Mouse (Mus musculus): ENCODE data around the gene Rassf2. TPM values are rescaled to one million over a fixed set of nuclear protein-coding genes. Genes with fewer than 3 reads are reported as not detected.

Rassf2 gene
- polyA plus RNA-seq (2012; fragmentation: generic; extraction: Trizol): 0.94 TPM
- long read RNA-seq, experiment 1: 0 reads
- long read RNA-seq, experiment 2, full-length matches to known transcripts: 3 of 9 reads
- long read RNA-seq, experiment 2, partial matches to known transcripts: 0 of 9 reads
- long read RNA-seq, experiment 2, other reads (novel, unspliced or antisense): 6 of 9 reads

- Histone ChIP-seq H3K4me3 (ENCODE audit: insufficient read depth, poor library complexity, severe bottlenecking) (peak within 1 kb of the TSS; percentile 19), H3K36me3 (ENCODE audit: control insufficient read depth, insufficient read depth) (no peaks in the 10 kb centered on the region), H3K79me3 (ENCODE audit: low read depth) (no peaks in the 10 kb centered on the region), H3K27me3 (ENCODE audit: control insufficient read depth, insufficient read depth, insufficient read length) (no peaks in the 10 kb centered on the region), H3ac (ENCODE audit: control insufficient read depth, insufficient read length, low read depth) (peak within 1 kb of the TSS; percentile 51), H3K79me2 (ENCODE audit: control insufficient read depth, insufficient read depth) (no peaks in the 10 kb centered on the region)
- TF ChIP-seq FOSL1 (IDR thresholded peaks at IDR 0.05; ENCODE audit: insufficient read depth, low read length, poor library complexity, severe bottlenecking) (no peak), CEBPB (IDR thresholded peaks at IDR 0.05; ENCODE audit: low read depth) (no peak), USF1 (IDR thresholded peaks at IDR 0.05; ENCODE audit: low read depth) (no peak), MYOG (IDR thresholded peaks at IDR 0.05; ENCODE audit: control insufficient read depth, extremely low read depth, insufficient read length) (no peak), CTCF (IDR thresholded peaks at IDR 0.05; ENCODE audit: control insufficient read depth, insufficient read depth, insufficient read length) (no peak), MYOD1 (IDR thresholded peaks at IDR 0.05; ENCODE audit: control insufficient read depth, insufficient read length, low read depth) (no peak), MAX (IDR thresholded peaks at IDR 0.05) (no peak)
These were observed at the start of gene Rassf2 for GRCm38 (mm10) chr2:132029646-132030417. TSS of gene Rassf2 (minus strand) at chr2:132030258.

- Histone ChIP-seq H3ac (ENCODE audit: control insufficient read depth, insufficient read length, low read depth) (no peak overlapping the region), H3K36me3 (ENCODE audit: control insufficient read depth, insufficient read depth) (peaks cover 56% of the 10 kb centered on the region), H3K4me3 (ENCODE audit: insufficient read depth, poor library complexity, severe bottlenecking) (no peak overlapping the region), H3K79me3 (ENCODE audit: low read depth) (no peaks in the 10 kb centered on the region), H3K79me2 (ENCODE audit: control insufficient read depth, insufficient read depth) (peaks cover 9% of the 10 kb centered on the region), H3K27me3 (ENCODE audit: control insufficient read depth, insufficient read depth, insufficient read length) (no peaks in the 10 kb centered on the region)
- TF ChIP-seq CEBPB (IDR thresholded peaks at IDR 0.05; ENCODE audit: low read depth): no peak
- no peak for TF ChIP-seq FOSL1 (IDR thresholded peaks at IDR 0.05; ENCODE audit: insufficient read depth, low read length, poor library complexity, severe bottlenecking)
- no peak for TF ChIP-seq CTCF (IDR thresholded peaks at IDR 0.05; ENCODE audit: control insufficient read depth, insufficient read depth, insufficient read length)
- TF ChIP-seq MAX (IDR thresholded peaks at IDR 0.05): no peak
- no peak for TF ChIP-seq MYOG (IDR thresholded peaks at IDR 0.05; ENCODE audit: control insufficient read depth, extremely low read depth, insufficient read length)
- no peak for TF ChIP-seq MYOD1 (IDR thresholded peaks at IDR 0.05; ENCODE audit: control insufficient read depth, insufficient read length, low read depth)
- no peak for TF ChIP-seq USF1 (IDR thresholded peaks at IDR 0.05; ENCODE audit: low read depth)
These were observed 49.1 kb upstream of the Rassf2 start for GRCm38 (mm10) chr2:132079139-132079538.

- no peaks in the 10 kb centered on the region for H3K79me2 ChIP-seq (ENCODE audit: control insufficient read depth, insufficient read depth)
- H3K79me3 ChIP-seq (ENCODE audit: low read depth): no peaks in the 10 kb centered on the region
- no peak for TF ChIP-seq MYOG (IDR thresholded peaks at IDR 0.05; ENCODE audit: control insufficient read depth, extremely low read depth, insufficient read length)
- TF ChIP-seq MYOD1 (IDR thresholded peaks at IDR 0.05; ENCODE audit: control insufficient read depth, insufficient read length, low read depth): no peak
- no peak for TF ChIP-seq USF1 (IDR thresholded peaks at IDR 0.05; ENCODE audit: low read depth)
- no peak for TF ChIP-seq CTCF (IDR thresholded peaks at IDR 0.05; ENCODE audit: control insufficient read depth, insufficient read depth, insufficient read length)
- TF ChIP-seq MAX (IDR thresholded peaks at IDR 0.05): no peak
- no peak for TF ChIP-seq CEBPB (IDR thresholded peaks at IDR 0.05; ENCODE audit: low read depth)
- no peak for TF ChIP-seq FOSL1 (IDR thresholded peaks at IDR 0.05; ENCODE audit: insufficient read depth, low read length, poor library complexity, severe bottlenecking)
- no peak overlapping the region for H3K4me3 ChIP-seq (ENCODE audit: insufficient read depth, poor library complexity, severe bottlenecking)
- H3ac ChIP-seq (ENCODE audit: control insufficient read depth, insufficient read length, low read depth): no peak overlapping the region
- peaks cover 78% of the 10 kb centered on the region for H3K36me3 ChIP-seq (ENCODE audit: control insufficient read depth, insufficient read depth)
- H3K27me3 ChIP-seq (ENCODE audit: control insufficient read depth, insufficient read depth, insufficient read length): no peaks in the 10 kb centered on the region
These were observed 43.0 kb upstream of the Rassf2 start for GRCm38 (mm10) chr2:132073052-132073451.

- TF ChIP-seq FOSL1 (IDR thresholded peaks at IDR 0.05; ENCODE audit: insufficient read depth, low read length, poor library complexity, severe bottlenecking) (no peak), MAX (IDR thresholded peaks at IDR 0.05) (no peak), CEBPB (IDR thresholded peaks at IDR 0.05; ENCODE audit: low read depth) (no peak)
These were observed 40.1 kb upstream of the Rassf2 start for GRCm38 (mm10) chr2:132069985-132070735.

GRCm38 (mm10) chr2:132064185-132064831 lies 34.2 kb upstream of the Rassf2 start:
- Histone ChIP-seq H3K79me2 (ENCODE audit: control insufficient read depth, insufficient read depth) (no peaks in the 10 kb centered on the region), H3K27me3 (ENCODE audit: control insufficient read depth, insufficient read depth, insufficient read length) (no peaks in the 10 kb centered on the region), H3K4me3 (ENCODE audit: insufficient read depth, poor library complexity, severe bottlenecking) (no peak overlapping the region), H3K36me3 (ENCODE audit: control insufficient read depth, insufficient read depth) (peaks cover 70% of the 10 kb centered on the region), H3K79me3 (ENCODE audit: low read depth) (no peaks in the 10 kb centered on the region), H3ac (ENCODE audit: control insufficient read depth, insufficient read length, low read depth) (no peak overlapping the region)
- TF ChIP-seq USF1 (IDR thresholded peaks at IDR 0.05; ENCODE audit: low read depth): no peak
- no peak for TF ChIP-seq CEBPB (IDR thresholded peaks at IDR 0.05; ENCODE audit: low read depth)
- TF ChIP-seq FOSL1 (IDR thresholded peaks at IDR 0.05; ENCODE audit: insufficient read depth, low read length, poor library complexity, severe bottlenecking): no peak
- TF ChIP-seq MYOG (IDR thresholded peaks at IDR 0.05; ENCODE audit: control insufficient read depth, extremely low read depth, insufficient read length): no peak
- no peak for TF ChIP-seq CTCF (IDR thresholded peaks at IDR 0.05; ENCODE audit: control insufficient read depth, insufficient read depth, insufficient read length)

More at GRCm38 (mm10) chr2:132069985-132070735, 40.1 kb upstream of the Rassf2 start:
- Histone ChIP-seq H3ac (ENCODE audit: control insufficient read depth, insufficient read length, low read depth) (no peak overlapping the region), H3K27me3 (ENCODE audit: control insufficient read depth, insufficient read depth, insufficient read length) (no peaks in the 10 kb centered on the region), H3K4me3 (ENCODE audit: insufficient read depth, poor library complexity, severe bottlenecking) (no peak overlapping the region), H3K79me3 (ENCODE audit: low read depth) (no peaks in the 10 kb centered on the region), H3K79me2 (ENCODE audit: control insufficient read depth, insufficient read depth) (no peaks in the 10 kb centered on the region), H3K36me3 (ENCODE audit: control insufficient read depth, insufficient read depth) (peaks cover 72% of the 10 kb centered on the region)

All from C2C12 (cell line).